Mouse (Mus musculus) olfactory bulb, adult 2 months (tissue): ENCODE data around the gene Cep164. TPM values are rescaled to one million over a fixed set of nuclear protein-coding genes. Genes with fewer than 3 reads are reported as not detected.
A peak's percentile ranks its signal among the peaks of the same experiment; 100 is the strongest.
"Not testable (repeated sequence)": the region's sequence is repeated elsewhere in the genome, so short reads cannot be mapped to it uniquely, and the experiment has no call there.

Experiments used
- H3K27ac ChIP-seq: fragments of 200-500 bp; 2 replicates; pipeline ENCODE4 v1.5.1; 2012; ENCODE audit warnings: low read depth, low read length; ENCODE audit not compliant: insufficient read depth
- H3K4me1 ChIP-seq: fragments of 200-500 bp; 2 replicates; pipeline ENCODE4 v1.6.1; 2012; ENCODE audit warnings: low read length; ENCODE audit not compliant: control insufficient read depth, insufficient read depth
- H3K4me3 ChIP-seq: fragments of 200-500 bp; 2 replicates; pipeline ENCODE4 v1.5.1; 2012; ENCODE audit warnings: mild to moderate bottlenecking, low read depth, low read length, moderate library complexity; ENCODE audit not compliant: insufficient read depth
- CTCF ChIP-seq: fragments of 200-500 bp; IDR thresholded peaks from 2 replicates; pipeline ENCODE4 v1.5.1; 2012; ENCODE audit warnings: low read depth, mild to moderate bottlenecking, low read length, moderate library complexity; ENCODE audit not compliant: insufficient read depth
- POLR2A ChIP-seq: fragments of 200-500 bp; IDR thresholded peaks from 2 replicates; pipeline ENCODE4 v1.6.1; 2012; ENCODE audit warnings: mild to moderate bottlenecking, low read depth, low read length, moderate library complexity; ENCODE audit not compliant: insufficient read depth
- WGBS: fragments of 180-500 bp; shearing (Covaris S2); methylation state at CpG from one replicate; pipeline ENCODE4 v1.1.7; 2018; 5-methylcytosine and 5-hydroxymethylcytosine counted together
- polyA plus RNA-seq: library from polyadenylated mRNA; stranded (reverse); fragments of >200 nt; gene quantifications from 2 replicates; pipeline ENCODE4 v1.2.4, GENCODE M21; 2012; ENCODE audit warnings: low replicate concordance; ENCODE audit not compliant: missing spikeins, insufficient read depth, insufficient read length

Gene Cep164
- polyA plus RNA-seq, 1 experiment: not detected

DNA sequence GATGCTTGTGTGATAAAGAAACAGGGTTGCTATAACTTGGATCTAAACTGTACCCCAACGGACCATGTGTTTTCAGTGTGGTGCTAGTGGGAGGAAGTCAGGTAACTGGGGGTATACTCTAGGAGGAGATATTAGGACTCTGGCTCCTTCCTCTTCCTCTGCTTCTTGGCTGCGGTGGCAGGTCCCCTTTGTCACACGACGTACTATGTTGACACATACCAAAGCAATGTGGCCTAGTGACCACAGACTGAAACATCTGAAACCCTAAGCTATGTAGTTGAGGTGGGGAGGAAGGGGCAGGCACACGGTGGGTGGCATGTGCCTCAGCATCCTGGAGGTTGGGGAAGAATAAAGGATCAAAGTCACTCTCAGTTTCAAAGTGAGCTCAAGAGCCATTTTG, 22.8 kb upstream of the Cep164 start:
- TF ChIP-seq POLR2A (no peak), CTCF (no peak)

GRCm38 (mm10) chr9:45850528-45851155, 22.2 kb upstream of the Cep164 start:
- TF ChIP-seq CTCF (no peak), POLR2A (no peak)
- 59% methylated on average over 8 of the region's 8 CpGs for WGBS
- Histone ChIP-seq H3K4me3 (no peak overlapping the region), H3K27ac (peak overlapping the region; percentile 75; the same call in 1 of the 2 replicates), H3K4me1 (peaks cover 28% of the 10 kb centered on the region)

More for the DNA sequence above, 22.8 kb upstream of the Cep164 start:
- H3K4me3 ChIP-seq: no peak overlapping the region
- no peak overlapping the region for H3K27ac ChIP-seq
- peaks cover 28% of the 10 kb centered on the region for H3K4me1 ChIP-seq
- 69% methylated on average over 5 of the region's 5 CpGs for WGBS

GRCm38 (mm10) chr9:45849528-45850408, 21.3 kb upstream of the Cep164 start:
- no peak overlapping the region for H3K4me3 ChIP-seq
- TF ChIP-seq CTCF (no peak), POLR2A (no peak)
- peaks cover 34% of the 10 kb centered on the region for H3K4me1 ChIP-seq
- WGBS: 17% methylated on average over 9 of the region's 9 CpGs
- peak overlapping the region; percentile 75 for H3K27ac ChIP-seq

- peaks cover 39% of the 10 kb centered on the region for H3K4me1 ChIP-seq
- TF ChIP-seq CTCF (no peak), POLR2A (no peak)
- 91% methylated on average over 5 of the region's 5 CpGs for WGBS
- no peak overlapping the region for H3K4me3 ChIP-seq
- no peak overlapping the region for H3K27ac ChIP-seq
These were observed 18.5 kb upstream of the Cep164 start for GRCm38 (mm10) chr9:45846891-45847460.

DNA sequence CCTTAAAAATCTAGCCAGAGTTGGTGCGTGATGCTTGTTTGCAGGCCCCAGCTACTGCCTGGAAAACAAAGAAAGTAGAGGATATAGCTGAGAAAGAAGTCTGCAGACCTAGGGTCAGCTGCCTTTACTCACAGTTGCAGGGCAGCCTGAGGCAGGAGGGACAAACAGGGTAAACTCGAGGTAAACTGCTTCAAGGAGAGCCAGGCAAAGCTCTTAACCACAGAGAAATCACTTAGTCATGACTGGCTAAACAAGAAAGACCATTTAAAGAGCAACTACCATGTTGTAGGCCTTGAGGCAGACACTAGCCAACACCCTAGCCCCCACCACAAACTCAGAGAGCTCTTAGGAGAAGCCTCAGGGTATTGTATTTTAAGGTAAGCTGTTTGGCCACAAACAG, 17.7 kb upstream of the Cep164 start:
- WGBS: 64% methylated on average over 2 of the region's 2 CpGs
- not testable (repeated sequence) for H3K4me3 ChIP-seq, H3K27ac ChIP-seq
- H3K4me1 ChIP-seq: peaks cover 41% of the 10 kb centered on the region

- TF ChIP-seq POLR2A (no peak), CTCF (no peak)
- no peak overlapping the region; the same call in 1 of the 2 replicates for H3K27ac ChIP-seq
- 58% methylated on average over 3 of the region's 3 CpGs for WGBS
- no peak overlapping the region for H3K4me3 ChIP-seq
- peaks cover 39% of the 10 kb centered on the region for H3K4me1 ChIP-seq
These were observed 17.1 kb upstream of the Cep164 start for GRCm38 (mm10) chr9:45845541-45845940.

DNA sequence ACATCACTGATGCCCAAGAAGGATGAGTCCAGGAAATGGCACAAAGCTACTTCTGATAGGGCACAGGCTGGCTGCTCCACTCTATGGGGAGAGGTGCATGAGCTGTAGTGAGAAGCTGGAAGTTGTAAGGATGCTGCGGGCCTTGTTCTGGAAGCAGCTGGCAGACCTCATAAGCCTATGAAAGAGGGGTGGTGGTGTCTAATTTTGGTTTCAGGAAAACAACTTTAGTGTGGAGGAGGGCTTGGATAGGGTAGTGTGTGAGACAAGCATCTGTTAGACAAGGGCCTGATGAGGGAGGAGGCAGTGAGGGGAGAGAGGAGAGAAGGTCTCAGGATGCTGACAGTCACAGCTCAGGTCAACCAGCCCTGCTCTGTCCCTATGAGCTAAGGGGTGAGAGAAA, 15.3 kb upstream of the Cep164 start:
- WGBS: 34% methylated on average over 1 of the region's 1 CpGs
- H3K4me1 ChIP-seq: peaks cover 33% of the 10 kb centered on the region
- H3K4me3 ChIP-seq: no peak overlapping the region
- TF ChIP-seq CTCF: no peak
- TF ChIP-seq POLR2A: no peak
- H3K27ac ChIP-seq: no peak overlapping the region

DNA sequence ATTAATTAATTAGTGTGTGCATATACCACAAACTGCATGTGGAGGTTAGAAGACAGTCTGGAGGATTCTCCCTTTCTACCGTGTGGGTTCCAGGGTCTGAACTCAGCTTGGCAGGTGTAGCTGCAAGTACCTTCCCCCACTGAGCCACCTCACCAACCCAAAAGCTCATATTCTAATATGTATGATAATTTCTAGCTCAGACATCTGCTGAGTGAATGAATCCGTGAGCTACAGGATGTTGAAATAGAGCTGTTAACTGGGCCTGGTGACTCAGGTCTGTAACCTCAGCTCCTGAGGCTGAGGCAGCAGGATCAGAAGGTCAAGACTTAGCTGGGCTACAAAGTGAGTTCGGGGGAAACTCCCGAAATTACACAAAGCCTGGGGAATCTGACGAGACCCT, 14.5 kb upstream of the Cep164 start:
- peaks cover 29% of the 10 kb centered on the region for H3K4me1 ChIP-seq
- no peak overlapping the region for H3K4me3 ChIP-seq
- 70% methylated on average over 5 of the region's 5 CpGs for WGBS
- no peak overlapping the region for H3K27ac ChIP-seq
- no peak for TF ChIP-seq POLR2A
- no peak for TF ChIP-seq CTCF

GRCm38 (mm10) chr9:45841458-45841857, 13.0 kb upstream of the Cep164 start:
- WGBS: 48% methylated on average over 6 of the region's 6 CpGs
- TF ChIP-seq CTCF (no peak), POLR2A (no peak)
- Histone ChIP-seq H3K4me3 (0 out of 2 replicates have a peak overlapping the region, but pooled peaks have one; percentile 6), H3K4me1 (peaks cover 29% of the 10 kb centered on the region), H3K27ac (no peak overlapping the region)
